Mouse (Mus musculus): ENCODE measurements at regions not wholly inside any gene's neighbourhood (a gene's known extent, or its start where the extent isn't known, plus 50 kb on each side); places are given as distances from the start of the nearest gene placed in this dataset.
"Not testable (repeated sequence)": the region's sequence is repeated elsewhere in the genome, so short reads cannot be mapped to it uniquely, and the experiment has no call there.

DNA sequence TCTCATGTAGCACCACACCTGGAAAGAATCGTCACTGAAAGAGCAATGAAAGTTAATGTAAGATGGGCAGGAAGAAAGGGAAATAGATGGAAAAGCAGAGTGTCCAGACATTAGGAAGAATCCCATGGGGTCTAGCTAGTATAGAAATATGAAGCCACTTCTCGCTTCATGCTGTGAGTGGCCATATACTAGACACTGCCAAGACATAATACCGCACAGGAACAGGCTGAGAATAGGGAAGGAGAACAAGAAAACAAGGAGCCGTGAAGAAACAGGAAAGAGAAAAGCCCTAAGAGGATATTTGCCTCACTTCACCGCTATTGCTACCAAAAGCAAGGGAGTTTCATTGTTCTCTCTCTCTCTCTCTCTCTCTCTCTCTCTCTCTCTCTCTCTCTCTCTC lies 171.4 kb downstream of the Kctd12 start:
- Histone ChIP-seq H3K9me3 (replicated peaks) (no peaks in the 10 kb centered on the region), H3K4me1 (peaks cover 25% of the 10 kb centered on the region), H3K27me3 (ENCODE audit: low read depth, poor library complexity, severe bottlenecking) (no peaks in the 10 kb centered on the region), H3K27ac (peak overlapping the region; percentile 50; the same call in 1 of the 2 replicates), H3K4me3 (no peak overlapping the region), H3K36me3 (no peaks in the 10 kb centered on the region)
- no peak for DNase-seq (ENCODE audit: low spot score)
- 80% methylated on average over 5 of the region's 5 CpGs for WGBS

DNA sequence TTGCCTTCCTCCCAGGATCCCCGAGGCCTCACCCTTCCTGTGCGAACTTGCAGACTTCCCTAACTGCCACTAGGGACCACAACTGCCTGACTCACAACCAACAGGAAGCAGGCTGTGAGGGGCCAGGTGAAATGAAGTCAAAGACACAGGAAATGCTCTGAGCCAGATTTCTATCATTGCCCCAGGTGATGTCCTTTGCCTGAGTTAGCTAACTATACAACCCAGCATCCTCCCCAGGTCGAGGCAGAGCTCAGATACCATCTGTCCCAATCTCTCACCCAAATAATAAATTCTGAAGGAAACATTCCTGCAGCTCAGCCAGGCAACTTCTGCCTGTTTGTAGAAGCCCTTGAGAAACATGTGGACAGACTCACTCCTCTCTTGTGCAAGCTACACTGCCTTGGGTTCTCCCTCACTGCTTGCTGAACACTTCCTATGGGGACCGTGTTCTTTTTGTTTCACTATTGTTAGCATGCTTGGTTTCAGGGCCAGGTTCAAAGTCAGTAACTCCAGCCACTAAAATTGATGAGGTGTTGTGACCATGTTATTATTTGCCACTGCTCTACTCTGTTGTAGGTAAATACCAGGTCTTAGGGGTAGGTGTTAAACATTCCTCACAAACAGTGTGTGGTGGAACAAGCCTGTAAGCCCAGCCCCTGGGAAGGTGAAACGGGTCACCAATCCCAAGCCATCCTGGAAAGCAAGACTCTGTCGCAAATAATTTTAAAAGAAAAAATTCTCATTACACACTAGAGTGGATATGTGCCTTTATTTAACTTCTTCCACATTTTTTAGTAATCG lies 172.1 kb downstream of the Kctd12 start:
- DNase-seq (ENCODE audit: low spot score): no peak
- H3K4me3 ChIP-seq: no peak overlapping the region
- H3K36me3 ChIP-seq: no peaks in the 10 kb centered on the region
- no peaks in the 10 kb centered on the region for H3K9me3 ChIP-seq (replicated peaks)
- peak overlapping the region; percentile 55; the same call in 1 of the 2 replicates for H3K27ac ChIP-seq
- no peaks in the 10 kb centered on the region for H3K27me3 ChIP-seq (ENCODE audit: low read depth, poor library complexity, severe bottlenecking)
- peaks cover 25% of the 10 kb centered on the region for H3K4me1 ChIP-seq
- 77% methylated on average over 7 of the region's 7 CpGs for WGBS

DNA sequence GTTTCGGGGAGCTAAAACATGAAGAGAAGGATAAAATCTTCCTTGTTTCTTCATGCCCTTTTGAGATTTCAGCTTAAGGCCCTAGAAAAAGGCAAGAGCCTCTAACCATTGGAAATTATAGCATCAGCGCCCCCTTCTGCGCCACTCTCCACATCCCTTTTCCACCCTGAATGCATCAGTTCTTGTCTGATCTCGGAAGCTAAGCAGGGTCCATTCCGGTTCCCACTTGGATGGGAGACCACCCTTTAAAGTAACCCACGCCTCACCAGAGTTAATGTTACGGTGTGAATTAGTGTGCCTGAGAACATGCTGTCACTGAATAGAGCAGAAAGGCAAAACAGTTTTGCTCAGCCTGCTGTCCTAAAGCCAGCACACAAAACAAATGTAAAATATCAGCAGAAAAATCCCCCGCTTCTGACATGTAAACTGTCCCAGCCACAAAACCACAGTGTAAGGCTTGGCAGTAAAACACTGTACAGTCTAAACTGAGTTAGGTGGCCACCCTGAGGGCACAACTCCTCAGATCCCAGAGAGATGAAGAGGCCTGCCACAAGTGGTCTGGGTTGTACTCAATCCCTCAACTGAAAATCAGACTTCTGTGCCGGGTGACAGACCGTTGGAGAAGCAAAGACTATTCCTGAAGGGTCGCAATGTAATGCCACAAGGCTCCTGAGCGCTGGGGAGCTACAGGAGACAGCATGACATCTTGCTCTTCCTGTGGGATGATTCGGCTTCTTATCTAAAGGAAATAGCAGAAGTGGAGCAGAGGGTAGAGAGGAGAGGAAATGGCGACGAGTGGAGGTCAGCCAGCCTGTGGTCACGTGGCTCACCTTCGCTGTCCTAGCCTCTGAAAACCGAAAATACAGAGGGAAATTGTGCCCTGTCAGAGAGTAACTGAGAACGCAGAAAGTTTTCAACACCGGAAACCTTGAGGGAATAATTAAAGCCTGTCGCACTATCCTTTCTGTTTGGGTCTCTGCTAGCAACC lies 176.2 kb downstream of the Kctd12 start:
- H3K9me3 ChIP-seq (replicated peaks): no peaks in the 10 kb centered on the region
- H3K27ac ChIP-seq: peak overlapping the region; percentile 37; the same call in 1 of the 2 replicates
- no peaks in the 10 kb centered on the region for H3K27me3 ChIP-seq (ENCODE audit: low read depth, poor library complexity, severe bottlenecking)
- DNase-seq (ENCODE audit: low spot score): peak; percentile 37
- H3K4me1 ChIP-seq: peaks cover 20% of the 10 kb centered on the region
- H3K4me3 ChIP-seq: no peak overlapping the region
- WGBS: 63% methylated on average over 21 of the region's 21 CpGs
- H3K36me3 ChIP-seq: no peaks in the 10 kb centered on the region

DNA sequence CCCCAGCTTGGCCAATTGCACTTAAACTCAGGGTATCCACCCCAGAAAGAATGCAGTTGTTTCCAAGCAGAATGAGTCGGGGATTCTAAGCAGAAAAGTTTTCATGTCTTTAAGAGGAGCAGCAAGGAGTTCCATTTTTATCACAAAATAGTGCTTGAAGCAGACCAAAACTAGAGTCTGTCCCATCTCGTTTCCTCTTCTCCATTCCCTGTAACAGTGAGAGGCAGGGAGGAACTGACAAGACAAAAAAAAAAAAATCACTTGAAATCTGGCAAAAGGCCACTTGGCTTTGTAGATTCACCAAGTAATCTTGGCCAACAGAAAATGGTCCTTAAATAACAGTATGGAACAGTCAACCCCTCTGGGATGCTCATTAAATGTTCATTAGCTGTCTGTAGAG lies 186.8 kb downstream of the Kctd12 start:
- no peak for DNase-seq (ENCODE audit: low spot score)
- Histone ChIP-seq H3K4me3 (no peak overlapping the region), H3K4me1 (no peaks in the 10 kb centered on the region), H3K9me3 (replicated peaks) (no peaks in the 10 kb centered on the region), H3K27me3 (ENCODE audit: low read depth, poor library complexity, severe bottlenecking) (no peaks in the 10 kb centered on the region), H3K27ac (no peak overlapping the region), H3K36me3 (no peaks in the 10 kb centered on the region)
- WGBS: 85% methylated on average over 2 of the region's 2 CpGs

DNA sequence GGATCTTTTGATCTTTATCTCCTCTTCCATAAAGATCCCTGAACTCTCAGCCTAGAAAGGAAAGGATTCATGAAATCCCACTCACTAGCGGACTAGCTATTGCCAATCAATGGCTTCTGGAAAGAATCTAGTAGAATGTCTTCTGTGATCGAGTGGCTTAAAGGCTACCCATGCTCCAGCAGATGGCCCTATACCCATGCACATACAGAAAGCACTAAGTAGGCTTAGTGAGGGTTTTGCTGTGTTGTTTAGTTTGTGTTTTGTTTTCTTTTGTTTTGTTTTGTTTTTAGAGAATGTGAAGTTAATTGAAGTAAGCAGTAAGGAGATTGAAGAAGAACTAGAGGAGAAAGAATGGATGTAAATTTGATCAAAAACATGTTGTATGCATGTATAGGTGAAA lies 187.5 kb downstream of the Kctd12 start:
- H3K9me3 ChIP-seq (replicated peaks): no peaks in the 10 kb centered on the region
- 93% methylated on average over 2 of the region's 2 CpGs for WGBS
- DNase-seq (ENCODE audit: low spot score): no peak

DNA sequence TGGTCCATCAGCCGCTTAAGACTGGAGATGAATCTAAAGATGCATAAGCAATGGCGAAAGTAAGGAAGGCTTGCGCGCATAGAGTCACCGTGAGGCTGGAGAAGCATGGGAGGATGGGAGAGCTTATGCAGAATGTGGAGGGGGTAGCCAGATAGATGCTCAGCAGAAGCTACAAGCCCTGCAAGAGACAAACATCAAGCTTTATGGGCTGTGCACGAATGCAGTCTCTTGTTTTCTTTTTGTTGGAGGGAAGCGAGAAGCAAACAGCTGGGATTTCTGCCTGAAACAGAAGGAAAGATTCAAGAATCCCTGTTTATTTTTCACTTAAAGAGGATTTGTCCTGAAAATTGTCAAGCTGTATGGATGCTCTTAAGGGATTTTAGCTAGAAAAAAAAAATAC lies 188.7 kb downstream of the Kctd12 start:
- Histone ChIP-seq H3K36me3 (no peaks in the 10 kb centered on the region), H3K4me3 (no peak overlapping the region), H3K4me1 (no peaks in the 10 kb centered on the region), H3K9me3 (replicated peaks) (no peaks in the 10 kb centered on the region), H3K27ac (no peak overlapping the region), H3K27me3 (ENCODE audit: low read depth, poor library complexity, severe bottlenecking) (no peaks in the 10 kb centered on the region)
- 93% methylated on average over 7 of the region's 7 CpGs for WGBS
- no peak for DNase-seq (ENCODE audit: low spot score)

More for the DNA sequence above, 187.5 kb downstream of the Kctd12 start:
- Histone ChIP-seq H3K36me3 (no peaks in the 10 kb centered on the region), H3K4me3 (no peak overlapping the region), H3K4me1 (no peaks in the 10 kb centered on the region), H3K27me3 (ENCODE audit: low read depth, poor library complexity, severe bottlenecking) (no peaks in the 10 kb centered on the region), H3K27ac (no peak overlapping the region)

DNA sequence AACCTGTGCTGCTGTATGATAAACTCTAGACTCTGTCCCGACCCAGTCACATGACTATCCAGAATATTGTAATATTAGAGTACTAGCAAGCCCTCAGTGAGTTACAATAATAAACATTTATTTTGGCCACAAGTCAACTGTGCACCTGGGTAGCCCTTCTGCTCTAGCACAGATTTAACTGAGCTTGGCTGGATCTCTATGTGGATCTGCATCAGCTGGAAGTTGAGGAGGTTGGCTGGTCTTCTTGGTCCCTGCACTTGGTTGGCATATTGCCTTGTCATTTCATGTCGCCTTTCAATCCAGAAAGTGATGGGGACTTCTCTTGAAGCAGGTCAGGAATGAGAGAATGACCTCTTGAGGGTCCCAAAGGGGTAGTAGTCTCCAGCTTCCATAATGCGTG lies 191.5 kb downstream of the Kctd12 start:
- Histone ChIP-seq H3K27me3 (ENCODE audit: low read depth, poor library complexity, severe bottlenecking) (no peaks in the 10 kb centered on the region), H3K4me1 (no peaks in the 10 kb centered on the region), H3K9me3 (replicated peaks) (no peaks in the 10 kb centered on the region), H3K27ac (no peak overlapping the region), H3K36me3 (no peaks in the 10 kb centered on the region), H3K4me3 (no peak overlapping the region)
- WGBS: 91% methylated on average over 3 of the region's 3 CpGs
- DNase-seq (ENCODE audit: low spot score): no peak

DNA sequence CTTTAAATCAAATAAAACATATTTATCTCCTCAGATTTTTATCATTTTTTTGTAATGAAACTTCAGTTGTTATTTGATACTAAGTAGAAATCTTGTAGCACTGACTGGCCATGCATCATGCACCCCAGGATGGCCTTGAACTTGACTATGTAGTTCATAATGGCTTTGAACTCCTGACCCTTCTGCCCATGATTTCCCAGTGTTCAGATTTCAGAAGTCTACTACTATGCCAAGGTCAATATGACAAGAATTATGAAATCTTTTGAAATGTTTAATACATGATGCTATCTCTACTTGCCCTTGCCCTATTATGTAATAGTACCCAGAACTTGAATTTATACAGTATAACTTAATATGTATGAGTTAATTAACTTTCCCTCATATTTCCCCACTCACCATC lies 200.2 kb downstream of the Kctd12 start:
- no peaks in the 10 kb centered on the region for H3K36me3 ChIP-seq
- DNase-seq (ENCODE audit: low spot score): no peak
- H3K27me3 ChIP-seq (ENCODE audit: low read depth, poor library complexity, severe bottlenecking): no peaks in the 10 kb centered on the region
- H3K4me3 ChIP-seq: no peak overlapping the region
- H3K27ac ChIP-seq: no peak overlapping the region
- no peaks in the 10 kb centered on the region for H3K9me3 ChIP-seq (replicated peaks)
- H3K4me1 ChIP-seq: no peaks in the 10 kb centered on the region

DNA sequence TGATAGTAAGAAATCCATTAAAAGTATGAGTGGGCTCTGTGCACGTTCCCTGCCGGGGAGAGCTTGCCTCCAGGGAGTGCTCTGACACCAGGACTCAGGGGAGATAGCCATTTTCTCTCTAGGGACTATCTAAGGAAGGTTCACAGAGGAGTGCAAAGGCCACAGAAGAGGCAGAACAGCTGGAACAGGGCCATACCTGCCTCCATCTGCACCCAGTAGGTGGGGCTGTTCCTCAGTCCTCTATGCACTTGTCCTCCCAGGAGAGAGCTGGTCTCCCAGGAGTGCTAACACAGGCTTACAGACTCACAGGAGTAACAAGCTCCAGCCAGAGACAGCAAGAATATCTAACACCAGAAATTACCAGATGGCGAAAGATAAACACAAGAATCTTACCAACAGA lies 212.7 kb downstream of the Kctd12 start:
- WGBS: 72% methylated on average over 3 of the region's 3 CpGs
- H3K4me1 ChIP-seq: no peaks in the 10 kb centered on the region
- no peak for DNase-seq (ENCODE audit: low spot score)

DNA sequence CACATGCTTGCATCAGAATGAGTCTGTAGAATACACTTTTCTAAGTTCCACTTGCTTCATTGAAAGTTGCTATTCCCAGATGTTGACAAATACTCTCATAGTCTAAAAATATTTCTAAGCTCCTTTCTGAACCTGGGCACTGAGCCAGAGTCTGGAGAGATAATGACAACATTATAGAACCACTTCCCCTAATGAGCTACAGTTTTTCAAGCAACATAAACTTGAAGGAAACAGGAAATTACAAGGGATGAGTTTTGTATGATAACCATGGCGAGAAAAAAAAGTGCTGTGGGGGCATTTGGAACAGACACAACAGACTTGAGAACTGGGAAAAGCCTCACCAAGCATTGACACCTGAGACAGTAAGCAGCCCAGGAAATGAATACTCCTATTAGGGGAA lies 233.8 kb downstream of the Kctd12 start:
- Histone ChIP-seq H3K27me3 (ENCODE audit: low read depth, poor library complexity, severe bottlenecking) (no peaks in the 10 kb centered on the region), H3K36me3 (no peaks in the 10 kb centered on the region), H3K4me3 (no peak overlapping the region), H3K27ac (no peak overlapping the region), H3K4me1 (no peaks in the 10 kb centered on the region), H3K9me3 (replicated peaks) (no peaks in the 10 kb centered on the region)
- 85% methylated on average over 1 of the region's 1 CpGs for WGBS
- no peak for DNase-seq (ENCODE audit: low spot score)

More for the DNA sequence above, 212.7 kb downstream of the Kctd12 start:
- no peak overlapping the region for H3K27ac ChIP-seq
- no peaks in the 10 kb centered on the region for H3K36me3 ChIP-seq
- H3K9me3 ChIP-seq (replicated peaks): no peaks in the 10 kb centered on the region
- H3K27me3 ChIP-seq (ENCODE audit: low read depth, poor library complexity, severe bottlenecking): no peaks in the 10 kb centered on the region
- H3K4me3 ChIP-seq: no peak overlapping the region

DNA sequence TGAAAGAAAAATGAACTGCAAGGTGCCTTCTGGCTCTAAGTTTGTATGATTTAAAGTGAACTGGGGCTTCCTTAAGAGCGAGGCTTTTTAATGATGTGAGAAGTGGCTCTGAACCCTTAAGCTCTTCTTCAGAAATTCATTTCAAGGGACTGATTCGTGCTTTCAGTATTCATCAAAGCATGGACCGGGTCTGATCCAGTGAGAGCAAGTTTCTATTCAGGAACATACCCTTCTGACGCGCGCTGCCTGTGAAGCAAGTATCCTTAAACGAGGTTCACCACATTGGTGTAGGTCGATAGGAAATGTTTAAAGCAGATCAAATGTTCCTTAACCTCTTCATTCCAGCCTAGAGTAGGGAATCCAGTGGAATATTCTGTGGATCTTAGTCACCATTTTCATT lies 240.1 kb downstream of the Kctd12 start:
- no peak overlapping the region for H3K4me3 ChIP-seq
- no peaks in the 10 kb centered on the region for H3K36me3 ChIP-seq
- no peak for DNase-seq (ENCODE audit: low spot score)
- no peaks in the 10 kb centered on the region for H3K9me3 ChIP-seq (replicated peaks)
- 0 out of 2 replicates have a peak, but pooled peaks cover under 1% of the 10 kb centered on the region for H3K4me1 ChIP-seq
- 84% methylated on average over 8 of the region's 8 CpGs for WGBS
- H3K27ac ChIP-seq: no peak overlapping the region
- H3K27me3 ChIP-seq (ENCODE audit: low read depth, poor library complexity, severe bottlenecking): no peaks in the 10 kb centered on the region

DNA sequence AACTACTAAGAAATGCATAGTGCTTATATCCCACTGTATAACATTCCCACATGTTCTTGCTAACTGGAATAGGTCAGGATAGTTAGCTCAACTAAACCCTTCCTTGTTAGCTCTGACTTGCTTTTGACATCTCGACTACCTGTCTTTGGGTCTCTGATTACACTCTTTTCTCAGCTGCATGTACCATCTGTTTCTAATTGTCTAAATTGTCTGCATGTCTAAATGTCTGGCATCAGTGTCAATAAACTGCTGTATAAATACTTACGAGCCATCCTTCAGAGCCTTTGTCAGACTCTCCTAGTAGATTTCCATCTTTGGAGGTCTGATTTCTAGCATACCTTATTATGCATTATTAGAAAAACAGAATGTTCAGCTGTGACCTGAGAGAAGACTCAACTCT lies 245.8 kb downstream of the Kctd12 start:
- 14% methylated on average over 2 of the region's 2 CpGs for WGBS
- DNase-seq (ENCODE audit: low spot score): no peak
- Histone ChIP-seq H3K4me1 (peaks cover 15% of the 10 kb centered on the region), H3K27ac (no peak overlapping the region), H3K4me3 (no peak overlapping the region), H3K36me3 (no peaks in the 10 kb centered on the region), H3K27me3 (ENCODE audit: low read depth, poor library complexity, severe bottlenecking) (no peaks in the 10 kb centered on the region), H3K9me3 (replicated peaks) (no peaks in the 10 kb centered on the region)

DNA sequence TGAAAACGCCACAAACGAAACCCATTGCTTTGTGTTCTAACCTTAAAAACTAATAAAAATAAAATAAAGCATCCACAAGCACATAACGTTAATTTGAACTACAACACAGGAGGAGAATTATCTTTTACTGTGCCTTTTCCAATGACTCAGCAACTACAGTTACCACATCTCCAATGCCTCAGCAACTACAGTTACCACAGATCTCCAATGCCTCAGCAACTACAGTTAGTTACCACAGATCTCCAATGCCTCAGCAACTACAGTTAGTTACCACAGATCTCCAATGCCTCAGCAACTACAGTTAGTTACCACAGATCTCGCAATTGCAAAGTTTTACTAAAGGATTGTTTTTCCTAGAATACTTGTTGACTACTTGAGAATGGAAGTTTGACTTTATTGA lies 248.7 kb downstream of the Kctd12 start:
- WGBS: 88% methylated on average over 4 of the region's 4 CpGs
- H3K27me3 ChIP-seq (ENCODE audit: low read depth, poor library complexity, severe bottlenecking); H3K27ac ChIP-seq; DNase-seq (ENCODE audit: low spot score); H3K9me3 ChIP-seq (replicated peaks); H3K4me3 ChIP-seq; H3K36me3 ChIP-seq: not testable (repeated sequence)
- peaks cover 24% of the 10 kb centered on the region for H3K4me1 ChIP-seq

Data from limb, embryonic 10.5 days (tissue).